Mouse (Mus musculus): ENCODE measurements at regions not wholly inside any gene's neighbourhood (a gene's known extent, or its start where the extent isn't known, plus 50 kb on each side); places are given as distances from the start of the nearest gene placed in this dataset.

DNA sequence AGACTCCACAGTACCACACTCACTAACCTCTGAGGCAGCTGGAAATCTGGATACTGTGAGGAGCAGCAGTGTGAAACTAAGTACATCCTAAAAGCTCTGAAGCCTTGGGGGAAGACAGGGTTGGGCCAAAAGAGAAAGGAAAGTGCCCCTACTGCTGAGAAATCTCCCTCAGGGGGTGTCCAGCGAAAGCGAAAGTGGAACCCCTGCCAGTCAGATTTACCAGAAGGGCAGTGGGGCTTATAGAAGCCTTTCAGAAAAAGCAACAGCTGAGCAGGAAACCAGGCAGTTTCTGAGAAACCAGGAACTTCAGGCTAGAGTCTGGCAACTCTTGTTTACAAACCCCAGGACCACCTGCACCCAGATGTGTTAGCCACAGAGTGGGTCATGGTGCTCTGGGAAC is 251.3 kb upstream of the Jun start:
- Histone ChIP-seq H3K79me2 (ENCODE audit: control insufficient read depth, insufficient read depth) (no peaks in the 10 kb centered on the region), H3ac (ENCODE audit: control insufficient read depth, insufficient read length, low read depth) (no peak overlapping the region), H3K79me3 (ENCODE audit: low read depth) (no peaks in the 10 kb centered on the region), H3K27me3 (ENCODE audit: control insufficient read depth, insufficient read depth, insufficient read length) (no peaks in the 10 kb centered on the region), H3K36me3 (ENCODE audit: control insufficient read depth, insufficient read depth) (no peaks in the 10 kb centered on the region), H3K4me3 (ENCODE audit: insufficient read depth, poor library complexity, severe bottlenecking) (no peak overlapping the region)
- TF ChIP-seq FOSL1 (IDR thresholded peaks at IDR 0.05; ENCODE audit: insufficient read depth, low read length, poor library complexity, severe bottlenecking) (no peak), CTCF (IDR thresholded peaks at IDR 0.05; ENCODE audit: control insufficient read depth, insufficient read depth, insufficient read length) (no peak), MAX (IDR thresholded peaks at IDR 0.05) (no peak), CEBPB (IDR thresholded peaks at IDR 0.05; ENCODE audit: low read depth) (no peak), MYOG (IDR thresholded peaks at IDR 0.05; ENCODE audit: control insufficient read depth, extremely low read depth, insufficient read length) (no peak), USF1 (IDR thresholded peaks at IDR 0.05; ENCODE audit: low read depth) (no peak), MYOD1 (IDR thresholded peaks at IDR 0.05; ENCODE audit: control insufficient read depth, insufficient read length, low read depth) (no peak)

DNA sequence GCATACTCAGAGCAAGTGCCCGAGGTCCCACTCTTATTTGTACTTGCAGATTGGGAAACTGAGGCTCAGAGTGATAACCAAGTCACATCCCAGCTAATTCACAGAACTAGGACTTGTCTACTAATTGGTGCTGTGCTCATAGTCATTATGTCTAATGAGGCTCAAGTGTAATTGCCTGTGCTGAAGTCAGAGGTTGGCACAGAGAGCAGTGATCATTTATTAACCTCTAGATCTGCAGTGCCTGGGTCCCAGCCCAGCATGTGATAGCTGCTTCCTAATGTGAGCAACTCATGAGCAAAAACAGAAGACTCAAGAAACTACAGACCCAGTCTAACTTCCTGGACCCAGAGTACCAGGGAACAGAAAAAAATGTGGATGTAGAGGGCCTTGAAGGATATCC is 252.0 kb upstream of the Jun start:
- H3K4me3 ChIP-seq (ENCODE audit: insufficient read depth, poor library complexity, severe bottlenecking), result no peak overlapping the region
- no peak overlapping the region for H3ac ChIP-seq (ENCODE audit: control insufficient read depth, insufficient read length, low read depth)
- no peaks in the 10 kb centered on the region for H3K27me3 ChIP-seq (ENCODE audit: control insufficient read depth, insufficient read depth, insufficient read length)
- no peak for TF ChIP-seq USF1 (IDR thresholded peaks at IDR 0.05; ENCODE audit: low read depth)
- no peaks in the 10 kb centered on the region for H3K79me2 ChIP-seq (ENCODE audit: control insufficient read depth, insufficient read depth)
- no peaks in the 10 kb centered on the region for H3K36me3 ChIP-seq (ENCODE audit: control insufficient read depth, insufficient read depth)
- H3K79me3 ChIP-seq (ENCODE audit: low read depth), result no peaks in the 10 kb centered on the region

DNA sequence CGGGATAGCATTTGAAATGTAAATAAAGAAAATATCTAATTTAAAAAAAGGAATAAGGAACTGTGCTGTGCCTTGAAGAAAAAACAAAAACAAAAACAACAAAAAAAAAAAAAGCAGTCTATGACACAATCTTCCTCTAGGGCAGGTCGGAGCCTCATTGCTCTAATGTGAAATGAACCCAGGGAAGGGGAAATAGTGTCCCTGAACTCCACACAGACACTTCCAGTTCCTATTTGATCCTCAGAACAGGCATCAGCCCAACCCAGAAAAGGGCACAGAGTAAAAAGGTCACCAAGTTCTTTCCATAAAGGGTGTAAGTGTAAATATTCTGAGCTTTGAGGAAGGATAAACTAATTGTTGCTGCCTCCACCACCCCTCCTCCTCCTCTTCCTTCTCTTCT is 250.2 kb upstream of the Fggy start:
- Histone ChIP-seq H3K27me3 (ENCODE audit: control insufficient read depth, insufficient read depth, insufficient read length) (no peaks in the 10 kb centered on the region), H3ac (ENCODE audit: control insufficient read depth, insufficient read length, low read depth) (no peak overlapping the region), H3K79me3 (ENCODE audit: low read depth) (no peaks in the 10 kb centered on the region), H3K36me3 (ENCODE audit: control insufficient read depth, insufficient read depth) (no peaks in the 10 kb centered on the region), H3K79me2 (ENCODE audit: control insufficient read depth, insufficient read depth) (no peaks in the 10 kb centered on the region), H3K4me3 (ENCODE audit: insufficient read depth, poor library complexity, severe bottlenecking) (no peak overlapping the region)
- no peak for TF ChIP-seq MYOG (IDR thresholded peaks at IDR 0.05; ENCODE audit: control insufficient read depth, extremely low read depth, insufficient read length)
- no peak for TF ChIP-seq CEBPB (IDR thresholded peaks at IDR 0.05; ENCODE audit: low read depth)
- TF ChIP-seq MAX (IDR thresholded peaks at IDR 0.05), result no peak
- no peak for TF ChIP-seq MYOD1 (IDR thresholded peaks at IDR 0.05; ENCODE audit: control insufficient read depth, insufficient read length, low read depth)
- no peak for TF ChIP-seq USF1 (IDR thresholded peaks at IDR 0.05; ENCODE audit: low read depth)
- no peak for TF ChIP-seq CTCF (IDR thresholded peaks at IDR 0.05; ENCODE audit: control insufficient read depth, insufficient read depth, insufficient read length)
- no peak for TF ChIP-seq FOSL1 (IDR thresholded peaks at IDR 0.05; ENCODE audit: insufficient read depth, low read length, poor library complexity, severe bottlenecking)

DNA sequence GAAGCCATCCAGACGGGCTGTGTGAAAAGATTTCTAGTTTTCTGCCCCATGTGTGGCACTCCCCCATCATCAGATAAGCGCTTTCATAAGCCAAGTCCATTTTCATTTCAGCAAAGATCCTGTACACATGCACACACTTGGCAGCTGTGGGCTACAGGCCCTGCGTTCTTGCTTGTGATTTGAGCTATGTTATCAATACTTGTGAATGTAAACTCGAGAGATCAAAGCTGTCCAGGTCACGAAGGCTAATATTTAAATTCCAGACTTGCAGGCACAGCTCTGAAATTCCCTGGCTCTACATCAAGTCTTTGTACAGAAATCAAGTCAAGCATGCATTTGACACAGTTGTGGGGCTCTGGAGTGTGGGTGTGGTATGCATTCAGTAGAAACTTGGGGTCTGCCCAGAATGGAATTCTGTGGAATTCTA is 248.8 kb upstream of the Fggy start:
- Histone ChIP-seq H3ac (ENCODE audit: control insufficient read depth, insufficient read length, low read depth) (no peak overlapping the region), H3K4me3 (ENCODE audit: insufficient read depth, poor library complexity, severe bottlenecking) (no peak overlapping the region), H3K36me3 (ENCODE audit: control insufficient read depth, insufficient read depth) (no peaks in the 10 kb centered on the region), H3K79me2 (ENCODE audit: control insufficient read depth, insufficient read depth) (no peaks in the 10 kb centered on the region), H3K79me3 (ENCODE audit: low read depth) (no peaks in the 10 kb centered on the region), H3K27me3 (ENCODE audit: control insufficient read depth, insufficient read depth, insufficient read length) (no peaks in the 10 kb centered on the region)
- TF ChIP-seq USF1 (IDR thresholded peaks at IDR 0.05; ENCODE audit: low read depth) (no peak), CTCF (IDR thresholded peaks at IDR 0.05; ENCODE audit: control insufficient read depth, insufficient read depth, insufficient read length) (no peak), MAX (IDR thresholded peaks at IDR 0.05) (no peak), CEBPB (IDR thresholded peaks at IDR 0.05; ENCODE audit: low read depth) (no peak), MYOG (IDR thresholded peaks at IDR 0.05; ENCODE audit: control insufficient read depth, extremely low read depth, insufficient read length) (no peak), MYOD1 (IDR thresholded peaks at IDR 0.05; ENCODE audit: control insufficient read depth, insufficient read length, low read depth) (no peak), FOSL1 (IDR thresholded peaks at IDR 0.05; ENCODE audit: insufficient read depth, low read length, poor library complexity, severe bottlenecking) (no peak)

DNA sequence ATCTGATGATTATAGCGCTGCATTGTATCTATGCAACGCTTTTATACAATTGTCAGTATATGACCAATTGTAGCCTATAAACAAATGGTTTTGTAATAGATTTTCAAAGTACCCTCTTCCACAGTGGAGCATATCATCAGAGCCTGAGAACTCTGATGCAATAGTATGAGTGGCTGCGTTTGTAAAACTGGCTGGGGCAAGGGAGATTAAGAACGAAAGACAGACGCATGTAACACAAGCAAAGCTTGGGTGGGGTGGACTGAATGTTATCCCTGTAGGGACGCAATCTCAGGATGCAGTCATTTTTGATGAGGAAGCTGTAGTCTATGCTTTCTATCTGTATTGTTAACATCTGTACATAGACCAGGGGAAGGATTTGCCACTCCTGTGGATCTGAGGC is 246.9 kb upstream of the Fggy start:
- Histone ChIP-seq H3K79me3 (ENCODE audit: low read depth) (no peaks in the 10 kb centered on the region), H3K36me3 (ENCODE audit: control insufficient read depth, insufficient read depth) (no peaks in the 10 kb centered on the region), H3K27me3 (ENCODE audit: control insufficient read depth, insufficient read depth, insufficient read length) (no peaks in the 10 kb centered on the region), H3K79me2 (ENCODE audit: control insufficient read depth, insufficient read depth) (no peaks in the 10 kb centered on the region), H3K4me3 (ENCODE audit: insufficient read depth, poor library complexity, severe bottlenecking) (no peak overlapping the region), H3ac (ENCODE audit: control insufficient read depth, insufficient read length, low read depth) (no peak overlapping the region)
- no peak for TF ChIP-seq USF1 (IDR thresholded peaks at IDR 0.05; ENCODE audit: low read depth)
- no peak for TF ChIP-seq MAX (IDR thresholded peaks at IDR 0.05)
- TF ChIP-seq MYOD1 (IDR thresholded peaks at IDR 0.05; ENCODE audit: control insufficient read depth, insufficient read length, low read depth), result no peak
- TF ChIP-seq CEBPB (IDR thresholded peaks at IDR 0.05; ENCODE audit: low read depth), result no peak
- no peak for TF ChIP-seq FOSL1 (IDR thresholded peaks at IDR 0.05; ENCODE audit: insufficient read depth, low read length, poor library complexity, severe bottlenecking)
- no peak for TF ChIP-seq CTCF (IDR thresholded peaks at IDR 0.05; ENCODE audit: control insufficient read depth, insufficient read depth, insufficient read length)
- TF ChIP-seq MYOG (IDR thresholded peaks at IDR 0.05; ENCODE audit: control insufficient read depth, extremely low read depth, insufficient read length), result no peak

DNA sequence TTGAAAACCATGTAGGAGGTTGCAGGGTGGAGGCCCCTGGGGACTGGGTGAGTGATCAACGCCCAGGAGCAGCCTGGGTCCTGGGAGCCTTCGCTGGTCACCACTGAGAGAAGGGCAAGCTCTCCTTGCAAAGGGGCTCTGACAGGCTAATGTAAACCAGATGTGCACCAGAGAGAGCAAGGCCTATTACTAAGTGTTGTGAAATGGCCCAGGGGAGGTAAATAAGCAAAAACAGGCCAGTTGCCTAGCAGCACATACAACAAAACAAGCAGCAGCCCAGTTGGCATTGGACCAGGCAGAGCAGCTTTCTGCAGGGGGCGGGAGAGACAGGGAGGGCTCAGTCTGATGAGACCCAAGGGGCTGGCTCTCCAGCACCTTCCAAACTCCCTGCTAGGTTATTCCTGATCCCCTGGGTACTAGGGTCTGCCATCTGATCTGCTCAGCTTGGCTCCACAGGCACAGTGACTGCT is 239.5 kb upstream of the Fggy start:
- H3K4me3 ChIP-seq (ENCODE audit: insufficient read depth, poor library complexity, severe bottlenecking), result no peak overlapping the region
- H3K79me2 ChIP-seq (ENCODE audit: control insufficient read depth, insufficient read depth), result no peaks in the 10 kb centered on the region
- TF ChIP-seq MYOG (IDR thresholded peaks at IDR 0.05; ENCODE audit: control insufficient read depth, extremely low read depth, insufficient read length), result no peak
- no peak for TF ChIP-seq USF1 (IDR thresholded peaks at IDR 0.05; ENCODE audit: low read depth)
- peak; percentile 93 for TF ChIP-seq CEBPB (IDR thresholded peaks at IDR 0.05; ENCODE audit: low read depth)
- no peak overlapping the region for H3ac ChIP-seq (ENCODE audit: control insufficient read depth, insufficient read length, low read depth)
- no peaks in the 10 kb centered on the region for H3K36me3 ChIP-seq (ENCODE audit: control insufficient read depth, insufficient read depth)
- no peaks in the 10 kb centered on the region for H3K79me3 ChIP-seq (ENCODE audit: low read depth)
- no peaks in the 10 kb centered on the region for H3K27me3 ChIP-seq (ENCODE audit: control insufficient read depth, insufficient read depth, insufficient read length)
